Mouse (Mus musculus): ENCODE data around the gene Zdhhc23. TPM values are rescaled to one million over a fixed set of nuclear protein-coding genes. Genes with fewer than 3 reads are reported as not detected.

Zdhhc23 gene
- polyA plus RNA-seq, 1 experiment from 2014 or later, result 0.31 TPM

DNA sequence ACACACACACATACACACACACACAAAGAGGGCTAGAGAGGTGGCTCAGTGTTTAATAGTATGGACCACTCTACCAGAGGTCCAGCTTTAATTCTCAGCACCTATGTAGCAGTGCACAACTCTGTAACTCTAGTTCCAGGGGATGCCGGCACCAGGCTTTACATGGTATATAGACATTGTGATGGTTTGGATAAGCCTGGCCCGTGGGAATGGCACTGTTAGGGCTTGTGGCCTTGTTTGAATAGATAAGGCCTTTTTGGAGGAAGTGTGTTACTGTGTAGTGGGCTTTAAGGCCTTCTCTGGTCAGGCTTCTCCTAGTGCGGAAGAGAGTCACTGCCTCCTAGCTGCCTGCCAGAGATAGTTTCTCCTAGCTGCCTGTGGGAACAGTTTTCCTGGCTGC is 60.7 kb downstream of the Zdhhc23 start:
- no peak overlapping the region for H3K9ac ChIP-seq (ENCODE audit: low read depth, low read length)
- H3K36me3 ChIP-seq (ENCODE audit: control insufficient read depth, insufficient read depth), result no peaks in the 10 kb centered on the region
- no peaks in the 10 kb centered on the region for H3K27me3 ChIP-seq (ENCODE audit: control insufficient read depth, insufficient read depth, low read depth, low read length)
- no peak overlapping the region for H3K27ac ChIP-seq (ENCODE audit: low read length)
- H3K9me3 ChIP-seq (replicated peaks; ENCODE audit: control insufficient read depth, low read length), result no peaks in the 10 kb centered on the region
- 42% methylated on average over 3 of the region's 3 CpGs for WGBS (ENCODE audit: insufficient replicate concordance)
- no peak overlapping the region for H3K4me3 ChIP-seq (ENCODE audit: low read depth, low read length)
- no peak overlapping the region for H3K4me2 ChIP-seq (ENCODE audit: low read depth, low read length)
- H3K4me1 ChIP-seq (ENCODE audit: control insufficient read depth, low read depth, low read length), result no peaks in the 10 kb centered on the region
- no peak for ATAC-seq (ENCODE audit: low read depth)

Small RNAs within 50 kb of the gene (microRNA-seq; reads per million reads assigned to microRNA genes)
- not detected for gene Mir3470b

Other genes starting within 250 kb of the Zdhhc23 start
- not detected in 2 replicates for gene Drd3, start 225.8 kb downstream of the Zdhhc23 start, polyA plus RNA-seq (2015; fragmentation: Nextera tagmentation; extraction: Ambion mirVana)
- gene Ccdc191, start 90.0 kb downstream of the Zdhhc23 start, polyA plus RNA-seq (2015; fragmentation: Nextera tagmentation; extraction: Ambion mirVana), result 2.9 TPM in 2 replicates
- 4.6 and 5.0 TPM in 2 replicates for gene Qtrt2, start 53.0 kb downstream of the Zdhhc23 start, polyA plus RNA-seq (2015; fragmentation: Nextera tagmentation; extraction: Ambion mirVana)
- 4.1 and 4.3 TPM in 2 replicates for gene Gramd1c, start 83.6 kb upstream of the Zdhhc23 start, polyA plus RNA-seq (2015; fragmentation: Nextera tagmentation; extraction: Ambion mirVana)
- gene Atp6v1a, start 159.9 kb upstream of the Zdhhc23 start, polyA plus RNA-seq (2015; fragmentation: Nextera tagmentation; extraction: Ambion mirVana), result 24.8 and 25.4 TPM in 2 replicates
- 52.5 and 58.0 TPM in 2 replicates for gene Naa50, start 160.0 kb upstream of the Zdhhc23 start, polyA plus RNA-seq (2015; fragmentation: Nextera tagmentation; extraction: Ambion mirVana)
- 1.4 and 1.5 TPM in 2 replicates for gene Usf3, start 193.5 kb upstream of the Zdhhc23 start, polyA plus RNA-seq (2015; fragmentation: Nextera tagmentation; extraction: Ambion mirVana)

Data from liver, embryonic 16.5 days (tissue).